Mouse (Mus musculus): ENCODE measurements at regions not wholly inside any gene's neighbourhood (a gene's known extent, or its start where the extent isn't known, plus 50 kb on each side); places are given as distances from the start of the nearest gene placed in this dataset.

- H3K9me3 ChIP-seq (replicated peaks; ENCODE audit: control insufficient read depth, low read length), result no peaks in the 10 kb centered on the region
- H3K27me3 ChIP-seq (ENCODE audit: control insufficient read depth, insufficient read depth, low read length), result no peaks in the 10 kb centered on the region
- H3K27ac ChIP-seq (ENCODE audit: low read depth), result no peak overlapping the region
- 54% methylated on average over 7 of the region's 7 CpGs for WGBS
- H3K4me3 ChIP-seq (ENCODE audit: low read depth, low read length), result no peak overlapping the region
- ATAC-seq (ENCODE audit: insufficient read depth, low read depth), result no peak
- TF ChIP-seq CTCF (IDR thresholded peaks at IDR 0.05; ENCODE audit: low read depth), result no peak
- TF ChIP-seq EP300 (IDR thresholded peaks at IDR 0.05; ENCODE audit: low read depth), result no peak
- H3K4me1 ChIP-seq (ENCODE audit: control insufficient read depth, insufficient read depth), result peaks cover 13% of the 10 kb centered on the region
- no peaks in the 10 kb centered on the region for H3K36me3 ChIP-seq (replicated peaks; ENCODE audit: control insufficient read depth, insufficient read depth, low read length)
- no peak overlapping the region for H3K4me2 ChIP-seq (ENCODE audit: low read depth, low read length)
- no peak for DNase-seq (ENCODE audit: low spot score)
- no peak overlapping the region for H3K9ac ChIP-seq (replicated peaks; ENCODE audit: low read depth, low read length)
Measured at GRCm38 (mm10) chr8:44691140-44691539, 244.1 kb upstream of the Fat1 start.

GRCm38 (mm10) chr8:44692036-44692688, 243.1 kb upstream of the Fat1 start:
- WGBS, result 76% methylated on average over 8 of the region's 8 CpGs
- Histone ChIP-seq H3K4me1 (ENCODE audit: control insufficient read depth, insufficient read depth) (peaks cover 13% of the 10 kb centered on the region), H3K4me3 (ENCODE audit: low read depth, low read length) (no peak overlapping the region), H3K9ac (replicated peaks; ENCODE audit: low read depth, low read length) (no peak overlapping the region), H3K9me3 (replicated peaks; ENCODE audit: control insufficient read depth, low read length) (no peaks in the 10 kb centered on the region), H3K4me2 (ENCODE audit: low read depth, low read length) (no peak overlapping the region), H3K36me3 (replicated peaks; ENCODE audit: control insufficient read depth, insufficient read depth, low read length) (no peaks in the 10 kb centered on the region), H3K27ac (ENCODE audit: low read depth) (no peak overlapping the region), H3K27me3 (ENCODE audit: control insufficient read depth, insufficient read depth, low read length) (no peaks in the 10 kb centered on the region)
- TF ChIP-seq EP300 (IDR thresholded peaks at IDR 0.05; ENCODE audit: low read depth) (no peak), CTCF (IDR thresholded peaks at IDR 0.05; ENCODE audit: low read depth) (no peak)
- DNase-seq (ENCODE audit: low spot score) (no peak), ATAC-seq (ENCODE audit: insufficient read depth, low read depth) (no peak)

GRCm38 (mm10) chr8:44694861-44695260, 240.4 kb upstream of the Fat1 start:
- peak overlapping the region; percentile 26 for H3K4me3 ChIP-seq (ENCODE audit: low read depth, low read length)
- ATAC-seq (ENCODE audit: insufficient read depth, low read depth), result peak; percentile 85
- peak overlapping the region; percentile 76 for H3K27ac ChIP-seq (ENCODE audit: low read depth)
- H3K4me1 ChIP-seq (ENCODE audit: control insufficient read depth, insufficient read depth), result peaks cover 13% of the 10 kb centered on the region
- WGBS, result 9% methylated on average over 9 of the region's 9 CpGs
- peak; percentile 76 for TF ChIP-seq EP300 (IDR thresholded peaks at IDR 0.05; ENCODE audit: low read depth)
- TF ChIP-seq CTCF (IDR thresholded peaks at IDR 0.05; ENCODE audit: low read depth), result no peak
- no peaks in the 10 kb centered on the region for H3K9me3 ChIP-seq (replicated peaks; ENCODE audit: control insufficient read depth, low read length)
- DNase-seq (ENCODE audit: low spot score), result peak; percentile 77
- no peak overlapping the region for H3K9ac ChIP-seq (replicated peaks; ENCODE audit: low read depth, low read length)
- no peaks in the 10 kb centered on the region for H3K27me3 ChIP-seq (ENCODE audit: control insufficient read depth, insufficient read depth, low read length)
- H3K36me3 ChIP-seq (replicated peaks; ENCODE audit: control insufficient read depth, insufficient read depth, low read length), result no peaks in the 10 kb centered on the region
- peak overlapping the region; percentile 54 for H3K4me2 ChIP-seq (ENCODE audit: low read depth, low read length)

GRCm38 (mm10) chr8:44696066-44696853, 239.0 kb upstream of the Fat1 start:
- H3K9ac ChIP-seq (replicated peaks; ENCODE audit: low read depth, low read length), result no peak overlapping the region
- peak overlapping the region; percentile 44; the same call in 1 of the 2 replicates for H3K27ac ChIP-seq (ENCODE audit: low read depth)
- H3K27me3 ChIP-seq (ENCODE audit: control insufficient read depth, insufficient read depth, low read length), result no peaks in the 10 kb centered on the region
- H3K9me3 ChIP-seq (replicated peaks; ENCODE audit: control insufficient read depth, low read length), result no peaks in the 10 kb centered on the region
- TF ChIP-seq EP300 (IDR thresholded peaks at IDR 0.05; ENCODE audit: low read depth), result no peak
- no peak for TF ChIP-seq CTCF (IDR thresholded peaks at IDR 0.05; ENCODE audit: low read depth)
- no peak for ATAC-seq (ENCODE audit: insufficient read depth, low read depth)
- WGBS, result 35% methylated on average over 9 of the region's 9 CpGs
- H3K36me3 ChIP-seq (replicated peaks; ENCODE audit: control insufficient read depth, insufficient read depth, low read length), result no peaks in the 10 kb centered on the region
- H3K4me1 ChIP-seq (ENCODE audit: control insufficient read depth, insufficient read depth), result peaks cover 13% of the 10 kb centered on the region
- H3K4me3 ChIP-seq (ENCODE audit: low read depth, low read length), result no peak overlapping the region
- H3K4me2 ChIP-seq (ENCODE audit: low read depth, low read length), result no peak overlapping the region
- DNase-seq (ENCODE audit: low spot score), result no peak

GRCm38 (mm10) chr8:44699384-44700105, 235.7 kb upstream of the Fat1 start:
- no peaks in the 10 kb centered on the region for H3K27me3 ChIP-seq (ENCODE audit: control insufficient read depth, insufficient read depth, low read length)
- no peak overlapping the region for H3K27ac ChIP-seq (ENCODE audit: low read depth)
- H3K36me3 ChIP-seq (replicated peaks; ENCODE audit: control insufficient read depth, insufficient read depth, low read length), result no peaks in the 10 kb centered on the region
- no peaks in the 10 kb centered on the region for H3K9me3 ChIP-seq (replicated peaks; ENCODE audit: control insufficient read depth, low read length)
- no peak for DNase-seq (ENCODE audit: low spot score)
- WGBS, result 50% methylated on average over 18 of the region's 18 CpGs
- peaks cover 9% of the 10 kb centered on the region for H3K4me1 ChIP-seq (ENCODE audit: control insufficient read depth, insufficient read depth)
- TF ChIP-seq CTCF (IDR thresholded peaks at IDR 0.05; ENCODE audit: low read depth) (peak; percentile 29), EP300 (IDR thresholded peaks at IDR 0.05; ENCODE audit: low read depth) (no peak)
- no peak overlapping the region for H3K4me3 ChIP-seq (ENCODE audit: low read depth, low read length)
- H3K4me2 ChIP-seq (ENCODE audit: low read depth, low read length), result no peak overlapping the region
- H3K9ac ChIP-seq (replicated peaks; ENCODE audit: low read depth, low read length), result no peak overlapping the region
- no peak for ATAC-seq (ENCODE audit: insufficient read depth, low read depth)

All from heart, postnatal 0 days (tissue).